Mouse (Mus musculus): ENCODE results near the gene Ngdn.

DNA sequence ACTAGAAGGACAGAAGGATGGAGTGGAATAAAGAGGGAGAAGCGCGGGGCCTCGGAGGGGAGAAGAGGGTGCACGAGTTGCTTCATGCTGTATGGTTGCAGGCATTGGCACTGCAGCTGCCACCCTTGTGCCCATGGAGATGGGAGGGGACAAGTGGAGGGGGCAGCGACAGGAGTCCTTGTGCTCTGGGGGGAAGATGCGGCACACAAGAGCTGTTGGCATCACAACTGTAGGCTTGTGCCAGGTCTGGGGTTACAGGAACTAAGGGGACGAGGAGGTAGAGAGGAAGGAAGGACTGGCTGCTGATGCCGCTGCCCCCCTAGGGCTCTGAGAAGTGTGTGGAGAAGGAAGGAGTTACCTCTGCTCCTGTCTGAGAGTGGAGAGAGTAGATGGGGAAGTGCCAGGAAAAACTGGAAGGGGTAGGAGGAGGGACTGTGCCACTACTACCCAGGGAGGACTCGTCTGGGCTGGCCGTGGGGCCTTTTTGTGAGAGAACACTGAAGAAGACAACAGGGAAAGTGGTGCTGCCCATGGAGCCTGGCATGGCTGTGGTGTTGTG is 39.0 kb downstream of the Ngdn start:
- no peak for TF ChIP-seq CHD2 (IDR thresholded peaks at IDR 0.05; ENCODE audit: low read depth, low read length)
- TF ChIP-seq ZNF384 (IDR thresholded peaks at IDR 0.05; ENCODE audit: low read depth, low read length), result no peak
- TF ChIP-seq ZC3H11A (IDR thresholded peaks at IDR 0.05; ENCODE audit: borderline replicate concordance, low read depth, low read length), result no peak
- TF ChIP-seq HCFC1 (IDR thresholded peaks at IDR 0.05; ENCODE audit: borderline replicate concordance, insufficient read depth, low read length), result no peak
- no peak for TF ChIP-seq MAFK (IDR thresholded peaks at IDR 0.05; ENCODE audit: insufficient read depth, low read depth, low read length)
